Mouse (Mus musculus): Measurements from ENCODE around the gene Rfx5. TPM values are rescaled to one million over a fixed set of nuclear protein-coding genes. Genes with fewer than 3 reads are reported as not detected.

Rfx5 gene
- polyA plus RNA-seq (2012; rRNA removed) = 2.3 and 2.7 TPM in 2 replicates

GRCm38 (mm10) chr3:94953764-94954616 lies at the start of gene Rfx5:
Rfx5 (plus strand) TSS chr3:94954075.

GRCm38 (mm10) chr3:94932809-94933564 lies 20.9 kb upstream of the Rfx5 start, which contains the start of gene Selenbp1:
Selenbp1 (plus strand) TSS chr3:94933056.

GRCm38 (mm10) chr3:94974528-94975422 lies 20.9 kb downstream of the Rfx5 start, which contains the start of gene Pi4kb:
Pi4kb (plus strand) TSS chr3:94974731.

Other genes starting within 250 kb of the Rfx5 start
- 5.1 and 5.5 TPM in 2 replicates for gene Cgn, start 167.6 kb upstream of the Rfx5 start, polyA plus RNA-seq (2012; rRNA removed)
- 5.7 and 6.9 TPM in 2 replicates for gene Pogz, start 116.5 kb upstream of the Rfx5 start, polyA plus RNA-seq (2012; rRNA removed)
- gene Psmb4, start 67.1 kb upstream of the Rfx5 start, polyA plus RNA-seq (2012; rRNA removed) = 159 and 182 TPM in 2 replicates
- 37.4 and 45.0 TPM in 2 replicates for gene Selenbp1, start 21.0 kb upstream of the Rfx5 start, polyA plus RNA-seq (2012; rRNA removed)
- 13.0 and 15.2 TPM in 2 replicates for gene Pi4kb, start 20.7 kb downstream of the Rfx5 start, polyA plus RNA-seq (2012; rRNA removed)
- gene Zfp687, start 61.4 kb downstream of the Rfx5 start, polyA plus RNA-seq (2012; rRNA removed) = 5.0 and 6.0 TPM in 2 replicates
- gene Psmd4, start 88.5 kb downstream of the Rfx5 start, polyA plus RNA-seq (2012; rRNA removed) = 147 and 154 TPM in 2 replicates
- gene Pip5k1a, start 152.9 kb downstream of the Rfx5 start, polyA plus RNA-seq (2012; rRNA removed) = 8.0 and 10.4 TPM in 2 replicates
- 23.3 and 25.4 TPM in 2 replicates for gene Vps72, start 156.9 kb downstream of the Rfx5 start, polyA plus RNA-seq (2012; rRNA removed)
- gene Tmod4, start 170.4 kb downstream of the Rfx5 start, polyA plus RNA-seq (2012; rRNA removed) = 0.37 and 0.59 TPM in 2 replicates
- 34.6 and 35.5 TPM in 2 replicates for gene Scnm1, start 179.9 kb downstream of the Rfx5 start, polyA plus RNA-seq (2012; rRNA removed)
- gene Lysmd1, start 180.0 kb downstream of the Rfx5 start, polyA plus RNA-seq (2012; rRNA removed) = 3.8 and 4.2 TPM in 2 replicates
- gene Tnfaip8l2, start 188.3 kb downstream of the Rfx5 start, polyA plus RNA-seq (2012; rRNA removed) = 3.4 and 5.8 TPM in 2 replicates
- 0.59 and 0.94 TPM in 2 replicates for gene Sema6c, start 206.4 kb downstream of the Rfx5 start, polyA plus RNA-seq (2012; rRNA removed)